Mouse (Mus musculus) lung, postnatal 0 days (tissue): ENCODE data around the gene Agl. TPM values are rescaled to one million over a fixed set of nuclear protein-coding genes. Genes with fewer than 3 reads are reported as not detected.
"Not testable (repeated sequence)": the region's sequence is repeated elsewhere in the genome, so short reads cannot be mapped to it uniquely, and the experiment has no call there.

ENCODE experiments used
- ATAC-seq: fragments of 200-750 bp; cut with Nextera tagmentation; 2 replicates; pipeline ENCODE4 v1.8.0; 2017; ENCODE audit warnings: moderate library complexity
- DNase-seq: peaks from one replicate; pipeline ENCODE4 v3.0.0-alpha.2; 2016; ENCODE audit warnings: low spot score
- H3K27ac ChIP-seq: fragments of 300-500 bp; sonication (generic); 2 replicates; pipeline ENCODE4 v1.5.1; 2014; ENCODE audit warnings: antibody characterized with exemption, mild to moderate bottlenecking, low read length, mixed read lengths
- H3K27me3 ChIP-seq: fragments of 300-500 bp; sonication (generic); replicated peaks from 2 replicates; pipeline ENCODE4 v1.6.1; 2014; ENCODE audit warnings: low read length, mixed read lengths; ENCODE audit not compliant: insufficient read depth
- H3K36me3 ChIP-seq: fragments of 300-500 bp; sonication (generic); 2 replicates; pipeline ENCODE4 v1.6.1; 2014; ENCODE audit warnings: low read length, mixed read lengths; ENCODE audit not compliant: insufficient read depth
- H3K4me1 ChIP-seq: fragments of 300-500 bp; sonication (generic); 2 replicates; pipeline ENCODE4 v1.6.1; 2014; ENCODE audit warnings: antibody characterized with exemption, low read depth, low read length, mixed read lengths; ENCODE audit not compliant: insufficient read depth
- H3K4me2 ChIP-seq: fragments of 300-500 bp; sonication (generic); replicated peaks from 2 replicates; pipeline ENCODE4 v1.6.1; 2014; ENCODE audit warnings: low read depth, mild to moderate bottlenecking, low read length, moderate library complexity, mixed read lengths
- H3K4me3 ChIP-seq: fragments of 300-500 bp; sonication (generic); 2 replicates; pipeline ENCODE4 v1.5.1; 2014; ENCODE audit warnings: low read depth, low read length
- H3K9ac ChIP-seq: fragments of 300-500 bp; sonication (generic); replicated peaks from 2 replicates; pipeline ENCODE4 v1.6.1; 2014; ENCODE audit warnings: low read depth, mild to moderate bottlenecking
- H3K9me3 ChIP-seq: fragments of 300-500 bp; sonication (generic); 2 replicates; pipeline ENCODE4 v1.6.1; 2016; ENCODE audit warnings: low read length, mixed read lengths
- CTCF ChIP-seq: IDR thresholded peaks from 2 replicates; pipeline ENCODE4 v1.5.1; 2016; ENCODE audit warnings: antibody characterized with exemption, mild to moderate bottlenecking
- EP300 ChIP-seq: IDR thresholded peaks from 2 replicates; pipeline ENCODE4 v1.6.1; 2016; ENCODE audit warnings: antibody characterized with exemption, mild to moderate bottlenecking, control low read depth
- WGBS: fragments of 180-500 bp; shearing (Covaris S2); extraction: QIAGEN DNeasy Blood & Tissue Kit; methylation state at CpG from one replicate; pipeline ENCODE4 v1.1.7; 2014; 5-methylcytosine and 5-hydroxymethylcytosine counted together
- polyA plus RNA-seq: library from polyadenylated mRNA; unstranded; fragments of >200 nt; fragmentation: Nextera tagmentation; extraction: Ambion mirVana; gene quantifications from 2 replicates; pipeline ENCODE4 v1.2.1, GENCODE M21; 2015

The Agl gene
- polyA plus RNA-seq, 1 experiment from 2014 or later: 6.5 TPM

DNA sequence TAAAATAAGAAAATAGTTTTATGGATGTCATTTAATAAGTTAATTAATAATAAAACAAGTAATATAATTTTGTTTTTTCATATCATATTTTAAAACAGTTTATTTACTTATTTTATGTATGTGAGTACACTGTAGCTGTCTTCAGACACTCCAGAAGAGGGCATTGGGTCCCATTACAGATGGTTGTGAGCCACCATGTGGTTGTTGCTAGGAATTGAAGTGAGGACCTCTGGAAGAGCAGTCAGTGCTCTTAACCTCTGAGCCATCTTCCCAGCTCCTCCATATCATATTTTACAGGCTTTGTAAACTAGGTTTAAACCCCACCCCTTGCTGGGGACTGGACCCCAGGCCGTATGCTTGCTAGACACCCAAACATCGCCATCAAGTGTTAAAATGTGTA is 36.4 kb downstream of the Agl start:
- Histone ChIP-seq H3K9me3 (no peaks in the 10 kb centered on the region), H3K36me3 (peaks cover 10% of the 10 kb centered on the region; the same call in 1 of the 2 replicates), H3K27ac (no peak overlapping the region), H3K4me3 (no peak overlapping the region), H3K4me2 (no peak overlapping the region), H3K9ac (no peak overlapping the region), H3K27me3 (no peaks in the 10 kb centered on the region), H3K4me1 (no peaks in the 10 kb centered on the region)
- ATAC-seq (no peak), DNase-seq (peak; percentile 19)
- TF ChIP-seq CTCF (peak; percentile 52), EP300 (no peak)
- WGBS: 76% methylated on average over 2 of the region's 2 CpGs

DNA sequence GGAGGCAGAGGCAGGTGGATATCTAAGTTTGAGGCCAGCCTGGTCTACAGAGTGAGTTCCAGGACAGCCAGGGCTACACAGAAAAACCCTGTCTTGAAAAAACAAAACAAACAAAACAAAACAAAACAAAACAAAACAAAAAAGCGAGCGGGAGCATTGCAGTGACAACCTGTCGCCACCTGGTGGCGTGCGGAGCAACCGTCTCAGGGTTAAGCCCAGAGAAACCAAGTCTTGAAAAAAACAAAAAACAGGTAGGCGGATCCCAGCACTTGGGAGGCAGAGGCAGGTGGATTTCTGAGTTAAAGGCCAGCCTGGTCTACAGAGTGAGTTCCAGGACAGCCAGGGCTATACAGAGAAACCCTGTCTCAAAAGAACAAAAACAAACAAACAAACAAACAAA is 41.0 kb downstream of the Agl start:
- not testable (repeated sequence) for DNase-seq, H3K4me3 ChIP-seq, H3K4me2 ChIP-seq, ATAC-seq, H3K4me1 ChIP-seq, H3K27ac ChIP-seq, H3K9me3 ChIP-seq, H3K27me3 ChIP-seq, H3K36me3 ChIP-seq, H3K9ac ChIP-seq
- 89% methylated on average over 7 of the region's 7 CpGs for WGBS
- TF ChIP-seq CTCF: peak; percentile 52

DNA sequence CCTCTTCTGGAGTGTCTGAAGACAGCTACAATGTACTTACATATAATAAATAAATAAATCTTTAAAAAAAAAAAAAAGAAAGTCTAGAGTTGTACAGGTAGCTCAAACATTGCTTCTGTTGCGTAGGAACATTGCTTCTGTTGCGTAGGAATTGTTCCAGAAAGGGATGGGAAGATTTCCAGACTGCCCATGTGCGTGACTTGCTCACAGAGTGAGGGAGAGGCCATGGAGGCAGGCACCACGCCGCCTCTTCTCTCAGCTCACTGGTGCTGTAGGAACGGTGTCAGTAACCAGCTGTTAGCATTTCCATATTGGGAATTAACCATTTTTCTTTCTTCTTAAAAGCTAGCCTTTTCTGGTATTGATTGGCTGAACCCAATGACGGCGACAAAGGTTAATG is 55.1 kb downstream of the Agl start:
- no peak for TF ChIP-seq EP300
- TF ChIP-seq CTCF: no peak
- Histone ChIP-seq H3K9ac (no peak overlapping the region), H3K27ac (no peak overlapping the region), H3K9me3 (no peaks in the 10 kb centered on the region), H3K4me1 (no peaks in the 10 kb centered on the region), H3K27me3 (no peaks in the 10 kb centered on the region), H3K36me3 (peaks cover 12% of the 10 kb centered on the region), H3K4me2 (no peak overlapping the region), H3K4me3 (no peak overlapping the region)
- ATAC-seq (no peak), DNase-seq (no peak)
- 88% methylated on average over 8 of the region's 8 CpGs for WGBS

DNA sequence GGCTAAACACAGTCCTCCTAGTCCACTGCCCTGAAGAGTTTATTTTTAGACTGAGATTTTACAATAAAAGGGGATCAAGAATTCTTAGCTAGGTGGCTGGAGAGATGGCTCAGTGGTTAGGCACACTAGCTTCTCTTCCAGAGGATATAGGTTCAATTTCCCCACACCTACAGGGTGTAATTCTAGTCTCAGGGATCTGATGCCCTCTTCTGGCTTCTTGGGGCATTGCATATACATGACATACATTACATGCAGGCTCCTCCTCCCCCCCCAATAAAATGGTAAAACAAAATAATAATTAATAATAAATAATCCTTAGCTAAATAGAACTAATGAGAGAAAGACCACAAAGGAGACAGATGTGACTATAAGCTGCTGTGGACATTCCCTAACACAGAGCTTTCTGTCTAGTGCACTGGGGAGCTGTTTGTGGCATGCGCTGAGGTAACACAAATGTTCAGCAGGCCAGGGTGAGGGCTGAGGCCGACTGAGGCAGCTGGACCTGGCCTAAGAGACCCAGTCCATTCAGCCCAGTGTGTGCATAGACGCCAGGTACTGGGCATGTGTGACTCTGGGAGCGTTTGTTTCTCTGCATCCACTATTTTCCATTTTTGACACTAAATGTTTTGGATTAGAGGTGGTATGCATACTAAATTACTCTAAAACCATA is 56.6 kb downstream of the Agl start:
- DNase-seq (peak; percentile 63), ATAC-seq (no peak)
- H3K27me3 ChIP-seq: no peaks in the 10 kb centered on the region
- no peak overlapping the region for H3K4me2 ChIP-seq
- H3K4me1 ChIP-seq: no peaks in the 10 kb centered on the region
- no peak overlapping the region for H3K4me3 ChIP-seq
- TF ChIP-seq CTCF (peak; percentile 75), EP300 (no peak)
- WGBS: 78% methylated on average over 4 of the region's 4 CpGs
- peaks cover 3% of the 10 kb centered on the region for H3K36me3 ChIP-seq
- H3K27ac ChIP-seq: no peak overlapping the region
- H3K9ac ChIP-seq: no peak overlapping the region
- H3K9me3 ChIP-seq: no peaks in the 10 kb centered on the region

DNA sequence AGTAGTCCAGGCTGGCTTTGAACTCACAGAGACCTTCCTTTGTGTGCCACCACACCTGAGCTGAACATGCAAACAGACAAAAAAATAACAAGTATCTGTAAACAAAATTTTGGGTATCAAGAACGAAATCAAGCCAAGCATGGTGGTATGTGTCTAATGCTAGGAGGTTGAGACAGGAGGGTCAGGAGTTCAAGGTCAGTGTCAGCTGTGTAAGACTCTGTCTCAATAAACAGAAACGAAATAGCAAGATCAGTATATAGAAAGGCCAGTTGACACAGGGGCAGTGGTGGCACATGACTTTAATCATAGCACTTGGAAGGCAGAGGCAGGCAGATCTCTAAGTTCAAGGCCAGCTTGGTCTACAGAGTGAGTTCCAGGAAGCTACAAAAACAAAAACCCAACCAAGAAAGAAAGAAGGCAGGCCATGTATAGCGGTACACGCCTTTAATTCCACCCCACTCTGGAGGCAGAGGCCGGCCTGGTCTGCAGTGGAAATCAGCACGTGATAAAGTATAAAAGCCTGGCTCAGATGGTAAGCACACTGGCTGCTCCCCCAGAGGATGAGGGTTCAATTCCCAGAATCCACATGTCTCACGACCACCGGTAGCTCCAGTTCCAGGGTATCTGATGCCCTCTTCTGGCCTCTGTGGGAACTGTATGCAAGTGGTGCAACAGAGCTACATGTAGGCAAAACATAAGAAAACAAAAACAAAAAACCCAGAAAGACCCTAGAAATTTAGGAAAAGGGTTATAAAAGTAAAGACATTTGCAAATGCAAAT is 59.4 kb downstream of the Agl start:
- Histone ChIP-seq H3K4me2 (no peak overlapping the region), H3K27ac (no peak overlapping the region), H3K9me3 (no peaks in the 10 kb centered on the region), H3K4me3 (no peak overlapping the region), H3K9ac (no peak overlapping the region), H3K4me1 (no peaks in the 10 kb centered on the region), H3K27me3 (no peaks in the 10 kb centered on the region), H3K36me3 (peaks cover 4% of the 10 kb centered on the region; the same call in 1 of the 2 replicates)
- WGBS: 56% methylated on average over 8 of the region's 8 CpGs
- ATAC-seq: peak; percentile 26; the same call in 1 of the 2 replicates
- DNase-seq: peak; percentile 21
- TF ChIP-seq CTCF (peak; percentile 74), EP300 (no peak)

DNA sequence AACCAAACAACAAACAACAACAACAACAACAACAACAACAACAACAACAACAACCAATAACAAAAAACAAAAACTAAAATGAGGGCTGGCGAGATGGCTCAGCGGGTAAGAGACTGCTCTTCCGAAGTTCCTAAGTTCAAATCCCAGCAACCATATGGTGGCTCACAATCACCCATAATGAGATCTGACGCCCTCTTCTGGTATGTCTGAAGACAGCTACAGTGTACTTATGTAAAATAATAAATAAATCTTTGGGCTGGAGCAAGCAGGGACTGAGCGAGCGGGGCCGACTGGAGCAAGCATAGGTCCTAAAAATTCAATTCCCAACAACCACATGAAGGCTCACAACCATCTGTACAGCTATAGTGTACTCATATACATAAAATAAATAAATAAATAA is 60.3 kb downstream of the Agl start:
- not testable (repeated sequence) for H3K36me3 ChIP-seq, ATAC-seq, H3K9me3 ChIP-seq, H3K4me1 ChIP-seq, H3K9ac ChIP-seq, H3K4me2 ChIP-seq, H3K4me3 ChIP-seq, DNase-seq, H3K27ac ChIP-seq, H3K27me3 ChIP-seq
- 88% methylated on average over 7 of the region's 7 CpGs for WGBS
- peak; percentile 21 for TF ChIP-seq CTCF
